Mouse (Mus musculus) liver, embryonic 14.5 days (tissue): ENCODE data around the gene Kif24.

Source experiments
- CTCF ChIP-seq: IDR thresholded peaks from 2 replicates; pipeline ENCODE4 v1.5.1; 2016; ENCODE audit warnings: antibody characterized with exemption, low read depth, control low read depth
- EP300 ChIP-seq: IDR thresholded peaks from 2 replicates; pipeline ENCODE4 v1.6.1; 2016; ENCODE audit warnings: antibody characterized with exemption, low read depth

DNA sequence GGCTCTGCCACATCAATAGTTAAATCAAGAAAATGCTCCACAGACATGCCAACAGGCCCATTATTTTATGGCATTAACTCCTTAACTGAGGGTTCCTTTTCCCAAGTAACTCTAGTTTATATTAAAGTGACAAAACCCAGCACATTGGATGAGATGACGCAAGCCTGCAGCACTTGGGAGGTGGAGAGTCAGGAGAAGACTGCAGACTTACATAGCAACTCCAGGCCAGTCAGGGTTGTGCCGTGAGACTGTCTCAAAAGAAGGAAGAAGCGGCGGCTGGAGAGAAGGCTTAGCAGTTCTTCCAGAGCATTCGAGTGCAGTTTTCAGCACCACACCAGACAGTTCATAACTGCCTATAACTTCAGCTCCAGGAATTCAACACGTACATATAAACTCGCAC lies 105.3 kb downstream of the Kif24 start:
- TF ChIP-seq CTCF (no peak), EP300 (no peak)
